Mouse (Mus musculus) forebrain, embryonic 14.5 days (tissue): Measurements from ENCODE around the gene Syngr3. TPM values are rescaled to one million over a fixed set of nuclear protein-coding genes. Genes with fewer than 3 reads are reported as not detected.

Source experiments
- ATAC-seq: fragments of 200-750 bp; cut with Nextera tagmentation; 2 replicates; pipeline ENCODE4 v1.8.0; 2017; ENCODE audit warnings: mild to moderate bottlenecking, moderate library complexity
- DNase-seq: peaks from one replicate; pipeline ENCODE4 v3.0.0-alpha.2; 2015; ENCODE audit warnings: low spot score
- H3K27ac ChIP-seq: fragments of 300-500 bp; sonication (generic); 2 replicates; pipeline ENCODE4 v1.5.1; 2014; ENCODE audit warnings: low read depth, mild to moderate bottlenecking, control low read depth, low read length, moderate library complexity
- H3K27me3 ChIP-seq: fragments of 300-500 bp; sonication (generic); replicated peaks from 2 replicates; pipeline ENCODE4 v1.6.1; 2014; ENCODE audit warnings: low read length, control low read depth, mixed read lengths; ENCODE audit not compliant: control insufficient read depth, insufficient read depth
- H3K36me3 ChIP-seq: fragments of 300-500 bp; sonication (generic); 2 replicates; pipeline ENCODE4 v1.6.1; 2014; ENCODE audit warnings: low read length, control low read depth; ENCODE audit not compliant: control insufficient read depth, insufficient read depth
- H3K4me1 ChIP-seq: fragments of 300-500 bp; sonication (generic); 2 replicates; pipeline ENCODE4 v1.6.1; 2014; ENCODE audit warnings: antibody characterized with exemption, low read length, control low read depth; ENCODE audit not compliant: control insufficient read depth, insufficient read depth
- H3K4me2 ChIP-seq: fragments of 300-500 bp; sonication (generic); 2 replicates; pipeline ENCODE4 v1.6.1; 2014; ENCODE audit warnings: mild to moderate bottlenecking, control low read depth, low read length
- H3K4me3 ChIP-seq: fragments of 300-500 bp; sonication (generic); 2 replicates; pipeline ENCODE4 v1.5.1; 2014; ENCODE audit warnings: low read depth, low read length, control low read depth
- H3K9ac ChIP-seq: fragments of 300-500 bp; sonication (generic); 2 replicates; pipeline ENCODE4 v1.6.1; 2014; ENCODE audit warnings: mild to moderate bottlenecking, low read length, control low read depth, moderate library complexity
- H3K9me3 ChIP-seq: fragments of 300-500 bp; sonication (generic); replicated peaks from 2 replicates; pipeline ENCODE4 v1.6.1; 2016; ENCODE audit warnings: low read length, control low read depth, mixed read lengths; ENCODE audit not compliant: control insufficient read depth
- WGBS: fragments of 180-500 bp; shearing (Covaris S2); extraction: QIAGEN DNeasy Blood & Tissue Kit; methylation state at CpG from one replicate; pipeline ENCODE4 v1.1.7; 2014; 5-methylcytosine and 5-hydroxymethylcytosine counted together
- polyA plus RNA-seq: library from polyadenylated mRNA; unstranded; fragments of >200 nt; fragmentation: Nextera tagmentation; extraction: Ambion mirVana; gene quantifications from 2 replicates; pipeline ENCODE4 v1.2.1, GENCODE M21; 2014

Gene Syngr3
- polyA plus RNA-seq, 1 experiment from 2014 or later, result 105 TPM

- DNase-seq (no peak), ATAC-seq (0 out of 2 replicates have a peak, but pooled peaks have one; percentile 44)
- H3K27ac ChIP-seq, result no peak within 1 kb of the TSS
- no peaks in the 10 kb centered on the region for H3K4me1 ChIP-seq
- H3K4me2 ChIP-seq, result peak within 1 kb of the TSS; percentile 51
- peak within 1 kb of the TSS; percentile 23 for H3K4me3 ChIP-seq
- WGBS, result 2% methylated on average over 47 of the region's 47 CpGs
- H3K36me3 ChIP-seq, result no peaks in the 10 kb centered on the region
- H3K9ac ChIP-seq, result peak within 1 kb of the TSS; percentile 47; the same call in 1 of the 2 replicates
- H3K9me3 ChIP-seq, result no peaks in the 10 kb centered on the region
- peaks cover 41% of the 10 kb centered on the region for H3K27me3 ChIP-seq
These were observed 31.6 kb downstream of the Syngr3 start, which contains the start of gene Npw for GRCm38 (mm10) chr17:24658017-24658758. Gene Npw (minus strand): TSS chr17:24658457.

GRCm38 (mm10) chr17:24654969-24655368 lies 34.8 kb downstream of the Syngr3 start:
- Histone ChIP-seq H3K27me3 (peaks cover 45% of the 10 kb centered on the region), H3K27ac (no peak overlapping the region), H3K4me3 (no peak overlapping the region), H3K4me2 (no peak overlapping the region), H3K4me1 (no peaks in the 10 kb centered on the region; the same call in 1 of the 2 replicates), H3K36me3 (no peaks in the 10 kb centered on the region), H3K9ac (no peak overlapping the region), H3K9me3 (no peaks in the 10 kb centered on the region)
- 75% methylated on average over 4 of the region's 4 CpGs for WGBS
- DNase-seq (no peak), ATAC-seq (no peak)

DNA sequence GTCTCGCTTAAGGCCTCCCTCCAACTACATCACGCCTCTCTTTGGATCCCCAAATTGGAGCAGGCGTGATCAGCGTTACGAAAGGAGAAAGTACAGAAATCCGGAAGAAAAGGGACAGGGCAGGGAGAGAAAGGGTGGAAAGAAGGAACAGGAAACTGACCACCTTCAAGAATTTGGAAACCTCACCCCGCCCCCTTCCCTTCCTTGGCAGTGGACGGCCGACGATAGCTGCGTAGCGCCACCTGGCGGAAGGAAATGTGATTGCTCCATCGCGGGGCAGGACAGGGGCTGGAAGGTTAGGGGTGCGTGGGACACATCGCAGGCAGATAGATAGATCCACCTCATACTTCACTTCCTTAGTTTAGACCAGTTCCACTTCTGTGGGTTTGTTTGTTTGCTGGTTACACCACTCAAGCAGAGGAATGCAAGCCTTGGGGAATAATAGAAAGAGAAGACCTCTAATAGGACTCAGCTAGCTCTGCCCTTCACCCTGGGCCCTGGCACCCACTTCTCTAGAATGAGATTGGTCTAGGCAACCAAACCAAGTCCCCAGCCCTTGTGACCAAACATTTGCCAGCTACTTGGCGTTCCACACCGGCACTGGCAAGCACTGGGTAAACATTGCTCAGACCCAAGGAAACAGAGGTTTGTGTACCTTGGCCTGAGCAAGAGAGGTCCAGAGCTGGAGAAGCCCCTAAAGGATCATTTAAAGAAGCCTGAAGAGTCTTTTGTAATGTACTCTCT lies 35.6 kb downstream of the Syngr3 start:
- ATAC-seq (0 out of 2 replicates have a peak, but pooled peaks have one; percentile 35), DNase-seq (peak; percentile 81)
- no peaks in the 10 kb centered on the region for H3K36me3 ChIP-seq
- H3K9ac ChIP-seq, result peak overlapping the region; percentile 29; the same call in 1 of the 2 replicates
- WGBS, result 4% methylated on average over 19 of the region's 19 CpGs
- H3K4me2 ChIP-seq, result peak overlapping the region; percentile 44
- H3K9me3 ChIP-seq, result no peaks in the 10 kb centered on the region
- H3K4me3 ChIP-seq, result 0 out of 2 replicates have a peak overlapping the region, but pooled peaks have one; percentile 8
- no peak overlapping the region for H3K27ac ChIP-seq
- peaks cover 39% of the 10 kb centered on the region for H3K27me3 ChIP-seq
- peaks cover 3% of the 10 kb centered on the region for H3K4me1 ChIP-seq

DNA sequence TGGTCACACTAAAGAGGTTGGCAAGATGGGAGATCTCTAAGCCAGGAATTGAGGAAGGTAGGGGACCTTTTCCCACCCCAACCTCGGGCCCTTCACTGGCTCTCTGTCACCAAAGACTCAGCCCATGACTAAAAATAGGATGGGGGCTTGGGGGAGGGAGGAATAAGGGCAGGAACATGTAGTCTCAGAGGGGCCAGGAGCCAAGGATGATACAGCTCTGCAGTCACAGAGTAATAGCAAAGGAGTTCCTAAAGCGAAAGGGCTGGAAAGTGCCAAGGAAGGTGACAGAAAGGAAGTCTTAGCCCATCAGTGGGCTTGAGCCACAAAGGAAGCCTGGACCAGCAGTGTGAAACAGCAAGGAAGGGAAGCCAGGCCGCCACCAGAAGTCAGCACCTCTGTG lies 37.9 kb downstream of the Syngr3 start:
- peaks cover 17% of the 10 kb centered on the region for H3K27me3 ChIP-seq

DNA sequence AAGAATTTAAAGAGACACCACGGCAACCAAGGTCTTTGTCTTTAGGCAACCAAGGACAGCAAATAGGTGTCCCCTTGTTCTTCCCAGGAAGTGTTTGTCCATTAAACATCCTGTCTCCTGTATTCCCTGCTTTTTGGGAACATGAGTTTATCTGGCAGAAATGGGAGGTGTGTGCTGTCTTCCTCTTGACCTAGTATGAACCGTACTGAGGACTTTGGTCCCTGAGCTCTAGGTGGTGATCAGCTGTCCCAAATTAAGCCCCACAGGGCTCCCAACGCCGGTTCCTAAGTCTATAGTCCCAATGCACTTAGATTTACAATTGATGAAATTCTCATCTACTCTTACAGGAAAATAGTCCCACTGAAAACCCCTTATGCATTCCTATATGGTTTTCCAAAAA lies 39.0 kb downstream of the Syngr3 start:
- DNase-seq, result no peak
- Histone ChIP-seq H3K36me3 (no peaks in the 10 kb centered on the region), H3K9me3 (no peaks in the 10 kb centered on the region), H3K9ac (no peak overlapping the region), H3K27me3 (peaks cover 11% of the 10 kb centered on the region), H3K4me3 (no peak overlapping the region), H3K4me2 (no peak overlapping the region), H3K27ac (no peak overlapping the region), H3K4me1 (peaks cover 3% of the 10 kb centered on the region)
- 80% methylated on average over 4 of the region's 4 CpGs for WGBS
- ATAC-seq, result no peak

More for the DNA sequence above, 37.9 kb downstream of the Syngr3 start:
- no peak overlapping the region for H3K9ac ChIP-seq
- H3K9me3 ChIP-seq, result no peaks in the 10 kb centered on the region
- no peaks in the 10 kb centered on the region for H3K36me3 ChIP-seq
- H3K4me2 ChIP-seq, result no peak overlapping the region
- ATAC-seq (no peak), DNase-seq (no peak)
- H3K27ac ChIP-seq, result no peak overlapping the region
- no peak overlapping the region for H3K4me3 ChIP-seq
- 72% methylated on average over 3 of the region's 3 CpGs for WGBS
- peaks cover 3% of the 10 kb centered on the region for H3K4me1 ChIP-seq

DNA sequence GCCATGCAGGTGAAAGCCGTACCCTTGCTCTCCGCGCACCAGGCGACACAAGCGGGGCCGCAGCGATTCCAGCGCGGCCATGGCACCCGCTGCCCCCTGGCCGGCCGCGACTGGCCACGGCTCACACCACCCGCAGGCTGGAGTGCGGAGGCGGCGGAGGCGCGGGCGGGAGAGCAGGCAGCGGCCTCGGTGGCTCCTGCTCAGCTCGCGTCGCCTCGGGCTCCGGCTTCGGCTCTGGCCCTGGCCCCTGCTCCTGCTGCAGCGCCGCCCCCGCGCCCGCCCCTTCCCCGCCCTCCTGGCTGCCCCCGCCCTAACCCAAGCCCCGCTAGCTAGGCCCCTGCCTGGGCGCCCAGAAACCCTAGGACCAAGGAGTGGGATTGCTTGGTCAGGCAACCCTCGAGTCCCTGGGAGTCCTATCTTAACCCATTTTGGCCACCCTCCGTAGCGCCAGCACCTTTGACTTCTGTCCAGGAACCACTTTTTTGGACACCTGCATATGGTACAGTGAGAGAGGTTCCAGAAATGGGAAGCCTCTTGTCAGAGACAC lies 39.6 kb downstream of the Syngr3 start, which contains the start of gene Slc9a3r2:
Slc9a3r2 (minus strand) TSS at position 258 of the 547 bp plus-strand sequence.
- Histone ChIP-seq H3K9me3 (no peaks in the 10 kb centered on the region), H3K27me3 (peaks cover 11% of the 10 kb centered on the region), H3K36me3 (no peaks in the 10 kb centered on the region), H3K4me1 (peaks cover 3% of the 10 kb centered on the region), H3K9ac (peak within 1 kb of the TSS; percentile 82), H3K4me3 (peak within 1 kb of the TSS; percentile 57), H3K4me2 (peak within 1 kb of the TSS; percentile 99), H3K27ac (no peak within 1 kb of the TSS)
- WGBS, result 2% methylated on average over 30 of the region's 41 CpGs
- peak; percentile 42 for DNase-seq
- peak; percentile 65 for ATAC-seq

- Histone ChIP-seq H3K9me3 (no peaks in the 10 kb centered on the region), H3K4me1 (peaks cover 3% of the 10 kb centered on the region), H3K27me3 (peaks cover 11% of the 10 kb centered on the region), H3K9ac (peak overlapping the region; percentile 82), H3K4me3 (peak overlapping the region; percentile 57), H3K27ac (no peak overlapping the region), H3K4me2 (peak overlapping the region; percentile 99), H3K36me3 (no peaks in the 10 kb centered on the region)
- under 1% methylated on average over 34 of the region's 35 CpGs for WGBS
- peak; percentile 17 for DNase-seq
- peak; percentile 32 for ATAC-seq
These were observed 40.1 kb downstream of the Syngr3 start for GRCm38 (mm10) chr17:24649581-24650069.

GRCm38 (mm10) chr17:24648731-24649377 lies 40.9 kb downstream of the Syngr3 start:
- H3K4me1 ChIP-seq, result peaks cover 3% of the 10 kb centered on the region
- H3K9me3 ChIP-seq, result no peaks in the 10 kb centered on the region
- WGBS, result 73% methylated on average over 10 of the region's 10 CpGs
- DNase-seq, result no peak
- H3K4me3 ChIP-seq, result no peak overlapping the region
- H3K27ac ChIP-seq, result no peak overlapping the region
- no peak overlapping the region for H3K9ac ChIP-seq
- H3K4me2 ChIP-seq, result peak overlapping the region; percentile 99
- no peak for ATAC-seq
- no peaks in the 10 kb centered on the region for H3K36me3 ChIP-seq
- peaks cover 11% of the 10 kb centered on the region for H3K27me3 ChIP-seq
